Mouse (Mus musculus) heart, adult 18-20 months (tissue): ENCODE data around the gene Htr1b. TPM values are rescaled to one million over a fixed set of nuclear protein-coding genes. Genes with fewer than 3 reads are reported as not detected.
A peak's percentile ranks its signal among the peaks of the same experiment; 100 is the strongest.

ENCODE experiments used
- DNase-seq, 2 experiments: peaks; one replicate each; pipeline ENCODE4 v3.0.0; 2021 to 2022; ENCODE audit warnings: mixed read lengths in 1 of 2
- long read RNA-seq, 2 experiments: library from polyadenylated mRNA; stranded (forward); transcript quantifications; one replicate each; pipeline ENCODE4 v2.0.0; 2021
- total RNA-seq, 2 experiments: library from RNA; stranded (reverse); gene quantifications; 2 replicates each; pipeline ENCODE4 v1.2.3; 2021

Gene Htr1b
- under 1 TPM; 0.25 to 0.64 TPM for total RNA-seq
- long read RNA-seq, experiment 1, result 0 reads
- long read RNA-seq, experiment 2, result 0 reads

DNA sequence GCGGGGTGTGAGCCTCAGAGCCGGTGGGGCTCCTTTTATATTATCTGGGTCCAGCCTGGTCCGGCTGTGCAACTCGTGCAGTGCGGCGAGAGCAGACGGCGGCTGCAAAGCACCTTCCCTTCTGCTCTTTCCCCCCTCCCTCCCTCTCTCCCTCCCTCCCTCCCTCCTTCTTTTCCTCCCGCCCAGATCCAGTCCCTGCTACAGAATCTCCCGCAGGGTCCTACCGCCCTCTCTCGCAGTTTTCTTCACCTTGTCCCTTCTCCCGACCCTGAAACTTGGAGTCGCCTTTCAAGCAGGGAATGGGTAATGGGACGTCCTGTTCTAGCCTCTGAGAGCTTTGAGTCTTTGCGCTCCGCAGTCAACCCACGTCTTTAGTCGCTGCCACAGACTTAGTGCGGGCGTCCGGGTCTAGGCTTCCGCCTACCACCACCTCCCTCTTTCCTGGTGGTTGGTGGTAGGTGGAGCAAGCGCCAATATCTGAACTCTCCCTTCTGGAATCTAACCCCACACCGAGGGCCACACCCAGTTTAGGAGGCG is at the start of gene Htr1b:
Gene Htr1b (minus strand): TSS at position 392 of the 537 bp plus-strand sequence.
- DNase-seq, result peak; percentile 5 to 7

DNA sequence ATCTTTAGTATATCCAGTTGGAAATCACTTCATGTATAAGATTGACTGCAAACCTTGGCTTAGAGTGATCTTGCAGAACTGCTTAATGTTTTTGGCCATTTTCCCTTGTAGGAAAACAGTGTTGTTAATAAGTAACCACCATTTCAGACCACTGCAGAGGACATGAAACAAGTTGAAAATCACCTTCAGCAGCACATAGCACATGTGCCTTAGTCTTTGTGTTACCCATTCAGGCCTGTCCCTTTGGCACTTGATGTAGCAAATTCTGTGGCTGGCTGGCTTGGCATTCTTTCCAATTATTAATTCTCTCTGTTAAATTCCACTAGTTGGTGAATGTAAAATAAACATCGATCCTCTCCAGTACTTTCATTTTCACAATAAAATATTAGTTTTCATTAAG is 43.1 kb upstream of the Htr1b start:
- no peak for DNase-seq

DNA sequence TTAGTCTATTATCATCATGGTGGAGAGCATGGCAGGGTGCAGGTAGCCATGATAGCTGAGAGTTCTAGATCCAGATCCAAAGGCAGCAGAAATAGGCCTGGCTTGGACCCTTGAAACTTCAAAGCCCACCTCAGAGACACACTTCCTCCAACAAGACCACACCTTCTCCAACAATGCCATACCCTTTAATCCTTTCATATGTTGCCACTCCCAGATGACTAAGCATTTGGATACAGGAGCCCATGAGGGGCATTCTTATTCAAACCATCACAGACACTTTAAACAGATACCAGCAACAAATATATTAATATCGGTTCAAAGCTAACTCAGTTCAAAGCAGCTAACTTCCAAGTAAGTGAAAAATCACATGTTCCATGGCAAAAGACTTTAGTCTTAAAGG is 3.9 kb upstream of the Htr1b start:
- no peak for DNase-seq

DNA sequence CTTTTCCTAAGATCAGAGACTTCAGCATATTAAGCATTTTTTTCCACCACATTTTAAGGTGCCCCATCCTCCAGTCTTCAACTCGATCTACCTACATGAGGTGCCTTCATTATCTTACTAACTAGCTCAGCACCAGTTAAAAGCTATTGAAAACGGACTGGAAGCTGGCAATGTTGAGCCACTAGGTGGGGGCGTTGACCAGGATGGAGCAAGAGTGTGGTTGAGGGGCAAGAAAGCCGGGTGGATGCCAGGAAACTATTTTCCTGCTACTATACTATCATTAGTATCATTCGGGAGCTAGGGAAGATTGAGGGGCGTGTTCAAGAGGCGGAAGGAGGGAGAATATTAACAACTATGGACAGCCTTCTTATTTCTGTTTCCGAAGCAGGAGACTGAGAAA is 1.5 kb upstream of the Htr1b start:
- DNase-seq, result peak; percentile 2 to 9

DNA sequence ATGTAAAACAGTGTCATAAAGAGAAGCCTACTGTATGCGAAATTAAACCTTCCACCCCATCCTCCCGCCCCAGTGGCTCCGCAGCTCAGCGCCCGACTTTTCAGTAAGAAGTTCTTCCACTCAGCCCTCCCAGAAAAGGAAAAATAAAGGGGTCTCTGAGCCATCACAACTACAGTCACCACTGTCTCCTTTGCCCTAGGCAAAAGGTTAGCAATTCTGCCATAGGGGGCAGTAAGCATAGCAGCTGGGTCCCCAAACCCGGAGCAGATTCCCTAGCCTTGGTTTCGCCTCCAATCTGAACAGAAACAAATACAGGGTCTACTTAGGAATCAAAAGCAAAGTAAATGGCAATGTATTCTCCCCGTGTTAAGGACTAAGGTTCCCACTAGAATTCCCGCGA is 535 bp upstream of the Htr1b start:
- no peak for DNase-seq

DNA sequence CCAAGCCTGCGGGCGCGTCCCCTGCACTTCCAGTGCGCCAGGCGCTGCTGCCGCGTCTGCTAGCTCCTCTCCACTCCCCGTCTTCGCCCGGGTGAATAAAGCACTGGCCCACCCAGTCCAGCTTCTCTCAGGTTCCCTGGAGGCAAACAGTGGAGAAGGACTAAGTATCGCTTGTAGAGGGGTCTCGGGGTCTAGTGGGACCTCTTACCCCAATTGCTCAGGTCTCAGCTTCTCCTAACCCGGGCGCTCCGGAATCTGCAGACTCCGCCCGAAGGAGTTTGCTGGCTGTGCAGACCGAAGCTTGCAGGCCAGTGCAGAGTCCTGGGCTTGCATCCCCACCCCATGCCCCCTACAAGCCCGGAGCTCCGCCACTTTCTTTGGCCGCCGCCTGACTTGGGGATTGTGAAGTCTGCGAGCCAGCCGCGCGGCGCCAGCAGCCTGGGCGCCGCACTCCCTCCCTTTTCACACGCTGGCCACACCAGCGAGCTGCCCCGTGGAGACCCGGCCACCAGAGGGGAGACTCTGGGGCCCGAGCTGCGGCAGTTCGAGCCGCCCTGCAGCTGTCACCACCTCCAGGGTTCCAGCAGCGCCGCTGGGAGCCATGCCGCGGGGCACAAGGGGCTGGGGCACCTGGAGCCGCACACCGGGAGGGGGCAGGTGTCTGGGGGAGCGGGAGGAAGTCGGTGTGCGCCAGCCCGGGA is 742 bp downstream of the Htr1b start:
- DNase-seq, result peak in 1 of 2 experiments; percentile 2

DNA sequence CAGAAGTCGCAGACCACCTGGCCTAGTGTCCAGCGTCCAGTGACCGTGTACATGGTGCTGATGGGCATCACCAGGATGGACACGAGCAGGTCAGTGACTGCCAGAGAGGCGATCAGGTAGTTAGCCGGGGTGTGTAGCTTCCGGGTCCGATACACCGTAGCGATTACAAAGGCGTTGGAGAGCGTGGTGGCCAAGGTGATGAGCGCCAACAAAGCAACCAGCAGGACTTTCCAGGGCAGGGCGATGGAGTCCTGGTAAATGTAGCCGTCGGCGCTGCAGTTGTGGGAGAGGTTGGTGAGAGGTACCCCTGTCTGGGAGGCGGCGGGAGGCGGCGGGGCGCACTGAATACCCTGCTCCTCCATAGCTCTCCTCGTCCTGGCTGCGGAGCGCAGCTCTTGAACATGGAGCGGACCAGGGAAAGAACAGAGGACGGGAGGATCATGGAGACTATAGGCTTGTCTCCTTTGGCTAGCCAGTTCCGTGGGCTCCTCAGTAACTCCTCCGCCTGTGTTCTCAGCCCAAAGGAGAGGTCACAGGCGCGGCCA is 1.4 kb downstream of the Htr1b start:
- DNase-seq, result peak in 1 of 2 experiments; percentile 11

DNA sequence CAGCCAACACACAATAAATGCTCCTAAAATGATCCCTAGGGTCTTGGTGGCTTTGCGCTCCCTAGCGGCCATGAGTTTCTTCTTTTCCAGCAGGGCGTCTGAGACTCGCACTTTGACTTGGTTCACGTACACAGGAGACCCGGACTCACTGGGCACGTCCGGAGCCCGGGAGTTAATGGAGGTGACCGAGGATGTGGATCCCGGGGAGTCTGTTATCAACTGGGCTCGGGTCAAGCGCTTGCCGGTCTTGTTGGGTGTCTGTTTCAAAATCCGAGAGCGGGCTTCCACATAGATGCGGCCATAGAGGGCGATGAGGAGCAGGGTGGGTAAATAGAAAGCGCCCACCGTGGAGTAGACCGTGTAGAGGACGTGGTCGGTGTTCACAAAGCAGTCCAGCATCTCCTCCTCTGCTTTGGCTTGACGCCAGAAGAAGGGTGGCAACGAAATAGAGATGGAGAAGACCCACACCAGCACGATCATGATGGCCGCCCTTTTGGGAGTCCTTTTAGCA is 2.0 kb downstream of the Htr1b start:
- peak; percentile 7 to 13 for DNase-seq

DNA sequence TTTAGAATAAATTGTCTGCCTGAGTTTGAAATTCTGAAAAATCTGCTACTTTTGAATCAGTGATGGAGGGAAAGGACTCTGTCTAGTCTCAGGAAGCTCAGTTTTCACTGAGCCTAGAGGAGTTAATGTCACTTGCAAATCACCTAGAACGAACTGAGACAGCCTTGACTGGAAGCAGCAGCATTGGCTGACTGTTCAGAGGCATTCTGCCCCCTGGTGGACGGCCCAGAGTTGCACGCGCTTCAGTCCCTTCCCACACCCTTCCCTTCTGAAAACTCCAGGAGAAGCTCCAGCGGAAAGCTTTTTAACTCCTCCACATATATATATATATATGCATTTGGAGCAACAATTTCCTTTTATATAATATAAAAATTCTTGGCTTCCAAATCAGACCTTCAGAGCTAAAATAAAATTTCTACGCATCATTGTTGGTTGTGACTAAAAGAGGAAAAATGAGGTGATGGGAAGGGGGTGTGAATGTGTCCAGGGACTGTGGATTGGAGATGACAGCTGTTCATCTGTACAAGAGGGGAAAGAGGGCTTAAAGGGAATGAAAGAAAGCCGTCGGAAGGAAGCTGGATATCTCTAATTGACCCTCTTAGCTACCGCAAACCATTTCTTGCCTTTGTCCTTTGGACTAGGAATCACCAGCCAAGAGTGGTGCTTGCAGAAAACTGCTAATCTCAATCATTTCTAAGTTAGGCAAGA is 6.6 kb downstream of the Htr1b start:
- peak; percentile 11 to 55 for DNase-seq

DNA sequence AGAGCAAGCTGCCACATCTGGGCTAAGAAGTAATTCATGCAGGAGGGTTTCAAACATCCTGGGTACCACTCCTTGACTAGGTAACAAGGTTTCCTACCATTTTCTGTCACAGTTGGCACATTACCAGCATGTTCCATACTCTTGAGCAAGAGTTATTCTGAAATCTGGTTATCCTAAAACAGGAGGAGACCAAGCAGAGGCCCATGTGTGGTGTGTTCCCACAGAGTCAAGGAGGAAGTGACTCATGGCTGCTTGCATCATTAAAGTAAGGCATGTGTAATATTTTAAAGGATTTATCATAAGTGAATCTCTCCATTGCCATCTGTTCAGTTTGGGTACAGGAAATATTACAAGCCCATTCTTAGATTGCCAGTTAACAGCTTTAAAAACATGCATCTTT is 7.7 kb downstream of the Htr1b start:
- DNase-seq, result no peak

DNA sequence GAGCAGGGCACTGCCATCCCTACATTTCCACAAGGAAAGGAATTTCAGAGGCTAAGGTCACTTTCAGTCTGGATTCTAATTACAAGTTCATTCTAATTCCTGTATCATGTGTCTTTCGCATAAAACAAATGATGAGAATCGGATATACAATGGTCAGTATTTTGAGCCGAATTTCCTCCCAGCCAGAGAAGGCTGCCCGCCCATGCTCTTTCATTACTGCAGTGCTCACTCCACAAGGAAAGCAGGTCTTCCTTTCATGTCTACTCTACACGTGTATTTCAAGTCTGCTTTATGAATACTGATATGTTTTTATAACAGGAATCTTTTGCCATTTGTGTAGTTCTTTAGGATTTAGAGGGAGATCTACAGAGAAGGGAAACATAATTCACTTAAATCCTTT is 10.8 kb downstream of the Htr1b start:
- DNase-seq, result no peak

DNA sequence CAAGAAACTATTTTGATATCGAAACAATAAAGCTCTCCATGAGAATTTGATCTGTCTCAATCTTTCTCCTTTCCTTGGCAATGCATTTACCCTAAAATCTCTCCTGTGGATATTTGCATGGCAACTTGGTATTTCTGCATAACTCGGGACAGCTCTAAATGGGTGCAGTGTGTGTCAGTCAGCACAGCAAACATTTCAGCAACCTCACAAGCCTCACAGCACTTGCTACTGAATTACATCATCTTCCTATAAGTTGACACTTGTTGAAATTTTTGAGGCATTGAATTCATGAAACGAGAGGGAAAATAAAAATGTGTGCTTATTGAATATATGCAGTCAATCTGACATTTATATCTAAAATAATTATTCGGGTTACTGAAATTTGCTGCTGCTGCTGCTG is 22.6 kb downstream of the Htr1b start:
- DNase-seq, result no peak

Other genes with a start within 250 kb of the Htr1b start
- not detected for gene Mei4, start 229.8 kb upstream of the Htr1b start, total RNA-seq